Mouse (Mus musculus) liver, adult 2 months (tissue): ENCODE measurements around the gene Flt4. TPM values are rescaled to one million over a fixed set of nuclear protein-coding genes. Genes with fewer than 3 reads are reported as not detected.

ENCODE experiments used
- DNase-seq: peaks from one replicate; pipeline ENCODE4 v3.0.0-alpha.2; 2011; ENCODE audit warnings: low read depth, low spot score; ENCODE audit errors: extremely low read depth
- H3K27ac ChIP-seq: fragments of 200-500 bp; replicated peaks from 2 replicates; pipeline ENCODE4 v1.5.1; 2012; ENCODE audit warnings: low read depth, mild to moderate bottlenecking, control low read depth, inconsistent platforms, low read length; ENCODE audit not compliant: insufficient read depth
- H3K27me3 ChIP-seq: fragments of 200-500 bp; 2 replicates; pipeline ENCODE4 v1.6.1; 2012; ENCODE audit warnings: mild to moderate bottlenecking, moderate library complexity, low read length, inconsistent platforms; ENCODE audit not compliant: control insufficient read depth, insufficient read depth
- H3K36me3 ChIP-seq: fragments of 200-500 bp; 2 replicates; pipeline ENCODE4 v1.6.1; 2012; ENCODE audit warnings: low read length, inconsistent platforms; ENCODE audit not compliant: control insufficient read depth, insufficient read depth
- H3K4me1 ChIP-seq: fragments of 200-500 bp; 2 replicates; pipeline ENCODE4 v1.6.1; 2011; ENCODE audit warnings: low read length; ENCODE audit not compliant: control insufficient read depth, insufficient read depth
- H3K4me3 ChIP-seq: fragments of 200-500 bp; 2 replicates; pipeline ENCODE4 v1.5.1; 2011; ENCODE audit warnings: low read depth, mild to moderate bottlenecking, control low read depth, low read length, moderate library complexity; ENCODE audit not compliant: insufficient read depth
- H3K79me2 ChIP-seq: fragments of 200-500 bp; 2 replicates; pipeline ENCODE4 v1.6.1; 2012; ENCODE audit warnings: inconsistent platforms, mild to moderate bottlenecking, low read length, moderate library complexity; ENCODE audit not compliant: control insufficient read depth, insufficient read depth
- H3K9ac ChIP-seq: fragments of 200-500 bp; 2 replicates; pipeline ENCODE4 v1.6.1; 2012; ENCODE audit warnings: low read depth, mild to moderate bottlenecking, control low read depth, inconsistent platforms, low read length
- CTCF ChIP-seq: fragments of 200-500 bp; IDR thresholded peaks from 2 replicates; pipeline ENCODE4 v1.5.1; 2011; ENCODE audit warnings: low read depth, low read length, control low read depth
- POLR2A ChIP-seq: fragments of 200-500 bp; IDR thresholded peaks from 2 replicates; pipeline ENCODE4 v1.6.1; 2011; ENCODE audit warnings: low read length, control low read depth; ENCODE audit not compliant: insufficient read depth; ENCODE audit errors: extremely low read depth
- WGBS: fragments of 180-500 bp; shearing (Covaris S2); methylation state at CpG from one replicate; pipeline ENCODE4 v1.1.7; 2018; 5-methylcytosine and 5-hydroxymethylcytosine counted together
- polyA plus RNA-seq: library from polyadenylated mRNA; depleted of rRNA; stranded (reverse); fragments of >200 nt; gene quantifications from 2 replicates; pipeline ENCODE4 v1.2.3, GENCODE M21; 2012
- total RNA-seq: library from RNA; depleted of rRNA; stranded (reverse); fragments of >200 nt; gene quantifications from 2 replicates; pipeline ENCODE4 v1.2.3, GENCODE M21; 2014

Flt4 gene
- total and polyA plus RNA-seq, 2 experiments: 7.8 to 9.8 TPM

- no peak overlapping the region for H3K27ac ChIP-seq
- no peaks in the 10 kb centered on the region for H3K4me1 ChIP-seq
- H3K4me3 ChIP-seq: no peak overlapping the region
- H3K36me3 ChIP-seq: no peaks in the 10 kb centered on the region
- no peaks in the 10 kb centered on the region for H3K79me2 ChIP-seq
- H3K9ac ChIP-seq: no peak overlapping the region
- 6% methylated on average over 11 of the region's 11 CpGs for WGBS
- peaks cover 2% of the 10 kb centered on the region; the same call in 1 of the 2 replicates for H3K27me3 ChIP-seq
- TF ChIP-seq CTCF (peak; percentile 63), POLR2A (no peak)
- DNase-seq: no peak
Measured at GRCm38 (mm10) chr11:49636449-49636848, 27.4 kb downstream of the Flt4 start.

DNA sequence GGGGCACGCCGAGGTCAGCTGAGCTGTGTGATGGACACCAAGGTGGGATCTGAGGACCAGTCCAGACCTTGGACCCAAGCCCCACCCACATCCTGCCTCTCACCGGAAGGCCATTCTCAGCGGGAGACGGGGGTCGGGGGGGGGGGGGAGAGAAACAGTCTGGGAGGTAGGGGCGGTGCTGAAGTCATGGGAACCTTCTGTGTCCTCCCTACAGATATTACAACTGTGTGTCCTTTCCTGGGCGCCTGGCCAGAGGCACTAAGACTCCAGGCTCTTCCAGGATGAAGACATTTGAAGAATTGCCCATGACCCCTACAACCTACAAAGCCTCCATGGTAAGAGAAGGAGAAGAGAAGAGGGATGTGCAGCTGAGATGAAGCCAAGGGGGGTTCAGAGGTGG is 36.6 kb downstream of the Flt4 start:
- no peak for DNase-seq
- H3K4me3 ChIP-seq: no peak overlapping the region
- H3K27ac ChIP-seq: no peak overlapping the region
- no peaks in the 10 kb centered on the region for H3K36me3 ChIP-seq
- no peaks in the 10 kb centered on the region for H3K79me2 ChIP-seq
- 0 out of 2 replicates have a peak, but pooled peaks cover 3% of the 10 kb centered on the region for H3K4me1 ChIP-seq
- TF ChIP-seq CTCF (no peak), POLR2A (no peak)
- H3K9ac ChIP-seq: no peak overlapping the region
- H3K27me3 ChIP-seq: no peaks in the 10 kb centered on the region
- WGBS: 49% methylated on average over 8 of the region's 8 CpGs

DNA sequence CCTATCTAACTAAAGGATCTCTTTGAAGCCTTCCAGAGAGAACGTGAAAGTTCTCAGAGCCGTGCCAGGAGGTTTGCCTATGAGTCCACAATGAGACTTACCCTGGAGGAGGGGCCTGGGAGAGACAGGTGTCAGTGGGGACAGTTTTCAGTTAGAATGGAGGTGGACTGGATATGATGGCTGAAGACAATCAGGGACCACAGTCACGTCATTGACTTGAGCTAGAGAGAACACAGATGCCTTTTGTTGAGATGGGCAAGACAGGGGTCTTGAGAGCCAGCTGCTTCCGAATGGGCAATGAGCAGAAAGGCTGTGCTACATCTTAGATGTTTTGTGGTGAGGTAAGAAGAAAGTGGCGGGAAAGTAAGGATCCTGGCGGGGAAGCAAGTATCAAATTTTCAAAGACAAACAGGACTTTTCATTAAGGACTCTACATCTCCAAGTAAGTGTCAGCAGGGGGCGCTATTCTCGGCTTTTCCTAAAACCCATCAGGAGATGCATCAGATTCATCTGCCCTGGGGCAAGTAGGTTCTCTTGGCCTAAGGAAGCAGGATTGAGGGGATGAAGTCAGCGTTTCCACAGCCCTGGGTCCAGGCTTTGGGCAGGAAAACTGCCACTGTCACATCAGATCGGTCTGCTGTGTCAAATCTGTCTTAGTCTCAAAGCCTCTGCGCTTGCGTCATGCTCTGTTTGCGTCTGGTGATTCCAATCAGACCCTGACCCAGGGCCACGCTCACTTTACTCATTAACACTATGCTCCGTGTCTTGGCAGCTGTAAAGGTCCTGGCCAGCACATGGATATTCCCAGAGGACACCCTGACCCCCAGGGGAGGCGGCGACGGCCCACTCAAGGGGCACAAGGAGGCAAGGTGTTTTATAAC is 41.3 kb downstream of the Flt4 start:
- 33% methylated on average over 18 of the region's 18 CpGs for WGBS
- no peak overlapping the region for H3K27ac ChIP-seq
- H3K27me3 ChIP-seq: no peaks in the 10 kb centered on the region
- DNase-seq: peak; percentile 61
- peaks cover 7% of the 10 kb centered on the region; the same call in 1 of the 2 replicates for H3K4me1 ChIP-seq
- 0 out of 2 replicates have a peak overlapping the region, but pooled peaks have one; percentile 12 for H3K9ac ChIP-seq
- H3K4me3 ChIP-seq: peak overlapping the region; percentile 31; the same call in 1 of the 2 replicates
- no peaks in the 10 kb centered on the region for H3K36me3 ChIP-seq
- no peaks in the 10 kb centered on the region for H3K79me2 ChIP-seq
- TF ChIP-seq POLR2A (no peak), CTCF (peak; percentile 41)

DNA sequence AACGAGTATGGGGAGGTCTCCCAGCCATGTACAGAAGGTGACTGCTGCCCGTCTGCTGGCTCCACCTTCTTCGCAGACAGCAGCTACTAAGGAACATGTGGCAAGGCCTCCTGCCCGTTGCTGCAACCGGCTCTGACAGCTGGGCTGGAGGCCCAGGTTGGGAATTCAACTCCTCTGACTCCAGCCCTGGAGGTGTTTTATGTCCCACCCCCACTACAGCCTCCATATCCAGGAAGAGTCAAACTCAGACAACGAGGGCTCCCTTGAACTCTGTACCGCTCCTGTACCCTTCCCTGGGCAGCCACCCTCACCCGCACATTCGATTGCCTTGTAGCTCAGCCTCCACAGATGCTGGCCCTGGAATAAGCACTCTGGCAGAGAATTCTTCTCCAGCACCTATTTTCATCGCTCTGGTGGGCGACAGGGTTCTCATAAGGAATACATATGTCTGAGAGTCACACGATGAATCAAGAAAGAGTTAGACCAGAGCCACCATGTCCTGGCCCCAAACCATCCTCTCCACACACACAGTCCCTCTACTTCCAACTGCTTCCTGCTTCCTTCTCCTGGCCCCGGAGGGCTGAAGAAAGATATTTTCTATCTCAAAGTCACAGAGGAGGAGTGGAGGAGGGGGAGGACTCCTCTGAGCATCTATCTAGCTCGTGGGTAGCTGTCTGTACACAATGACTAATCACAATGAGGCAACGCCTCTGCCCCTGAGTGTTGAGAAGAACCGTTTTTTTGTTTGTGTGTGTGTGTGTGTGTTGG is 42.1 kb downstream of the Flt4 start:
- H3K4me1 ChIP-seq: peaks cover 7% of the 10 kb centered on the region; the same call in 1 of the 2 replicates
- no peak for TF ChIP-seq CTCF
- no peak for TF ChIP-seq POLR2A
- no peaks in the 10 kb centered on the region for H3K79me2 ChIP-seq
- DNase-seq: no peak
- no peaks in the 10 kb centered on the region for H3K36me3 ChIP-seq
- H3K27me3 ChIP-seq: no peaks in the 10 kb centered on the region
- peak overlapping the region; percentile 31; the same call in 1 of the 2 replicates for H3K4me3 ChIP-seq
- WGBS: 50% methylated on average over 16 of the region's 16 CpGs
- H3K27ac ChIP-seq: no peak overlapping the region
- H3K9ac ChIP-seq: 0 out of 2 replicates have a peak overlapping the region, but pooled peaks have one; percentile 12

GRCm38 (mm10) chr11:49651762-49652322 is 42.8 kb downstream of the Flt4 start:
- WGBS: 80% methylated on average over 10 of the region's 10 CpGs
- Histone ChIP-seq H3K27ac (no peak overlapping the region), H3K36me3 (no peaks in the 10 kb centered on the region), H3K27me3 (no peaks in the 10 kb centered on the region), H3K4me3 (no peak overlapping the region), H3K4me1 (peaks cover 7% of the 10 kb centered on the region; the same call in 1 of the 2 replicates), H3K79me2 (no peaks in the 10 kb centered on the region), H3K9ac (no peak overlapping the region)
- no peak for DNase-seq
- TF ChIP-seq POLR2A (no peak), CTCF (no peak)
